Mouse (Mus musculus): ENCODE data around the gene Dbx2.
A peak's percentile ranks its signal among the peaks of the same experiment; 100 is the strongest.

Gene Dbx2

DNA sequence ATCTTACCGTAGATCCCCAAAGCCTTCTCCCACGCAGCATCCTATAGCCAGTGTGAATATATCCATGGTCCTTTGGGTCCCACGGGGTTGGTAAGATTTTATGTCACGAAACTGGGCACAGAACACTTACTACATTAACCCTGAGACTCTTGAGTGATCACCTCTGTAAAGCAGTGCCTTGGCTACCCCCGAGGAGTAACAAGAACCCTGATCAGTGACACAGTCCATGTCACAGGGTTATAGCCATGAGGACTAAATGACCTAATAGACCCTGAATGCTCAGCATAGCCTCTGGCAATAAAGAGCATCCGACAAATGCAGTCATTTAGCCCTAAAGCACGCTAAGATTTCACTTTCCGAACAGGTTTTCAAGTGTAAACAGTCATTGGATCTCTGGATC is 33.0 kb downstream of the Dbx2 start:
- no peak for DNase-seq (ENCODE audit: low read depth)

DNA sequence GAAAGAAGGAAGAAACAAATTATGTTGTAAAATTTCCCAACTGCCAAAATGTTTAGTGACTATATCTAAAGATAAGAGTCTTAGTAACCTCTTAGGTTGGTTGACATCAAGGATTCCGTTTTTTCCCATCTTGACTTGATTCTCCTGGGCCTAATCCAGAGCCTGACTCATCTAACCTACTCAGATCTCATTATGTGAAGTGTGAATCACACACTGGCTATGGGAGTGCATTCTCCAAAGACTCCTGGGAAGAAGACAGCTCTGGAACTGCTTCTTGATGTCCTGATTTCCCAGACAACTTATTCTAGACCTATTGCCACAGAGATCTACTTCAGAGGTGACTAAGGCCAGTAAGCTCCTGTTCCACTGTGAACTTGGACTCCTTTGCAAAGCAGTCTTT is 43.2 kb downstream of the Dbx2 start:
- DNase-seq (ENCODE audit: low read depth): no peak

DNA sequence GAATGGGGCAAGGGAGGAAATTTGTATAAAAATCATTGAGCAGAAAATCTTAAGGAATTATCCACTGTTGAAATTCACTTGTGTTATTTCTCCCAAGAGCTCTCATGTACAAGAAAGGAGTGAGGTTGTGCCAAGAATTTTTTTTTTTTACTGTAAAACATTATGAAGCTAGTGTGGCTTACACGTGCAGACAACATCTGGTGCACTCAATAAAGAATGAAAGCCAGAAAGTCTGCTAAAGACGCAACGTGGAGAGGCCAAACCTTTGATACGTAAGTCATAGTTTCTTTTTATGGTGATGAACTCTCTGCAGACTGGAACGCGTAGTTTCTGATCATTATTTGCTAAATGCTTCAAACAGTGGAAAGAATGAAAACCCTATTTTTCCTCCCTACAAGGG is 54.6 kb downstream of the Dbx2 start:
- DNase-seq (ENCODE audit: low read depth): no peak

DNA sequence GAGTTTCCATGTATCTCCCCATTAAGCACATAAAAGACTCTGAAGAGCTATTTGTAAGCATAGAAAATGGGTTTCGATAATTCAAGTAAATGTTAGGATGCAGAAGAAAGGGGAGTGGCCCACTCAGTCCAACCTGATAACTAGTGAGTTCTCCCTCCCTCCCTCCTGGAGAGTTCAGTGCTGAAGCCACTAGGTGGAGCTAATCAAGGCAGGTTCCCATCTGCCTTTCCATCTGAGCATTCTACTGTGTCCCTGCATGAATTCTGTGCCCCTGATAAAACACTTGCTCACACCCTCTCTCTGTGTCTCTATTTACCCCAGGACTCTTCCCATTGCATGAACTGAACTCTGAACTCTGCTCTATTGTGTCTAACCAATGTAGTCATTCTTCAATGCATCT is 57.1 kb downstream of the Dbx2 start:
- DNase-seq (ENCODE audit: low read depth): no peak

DNA sequence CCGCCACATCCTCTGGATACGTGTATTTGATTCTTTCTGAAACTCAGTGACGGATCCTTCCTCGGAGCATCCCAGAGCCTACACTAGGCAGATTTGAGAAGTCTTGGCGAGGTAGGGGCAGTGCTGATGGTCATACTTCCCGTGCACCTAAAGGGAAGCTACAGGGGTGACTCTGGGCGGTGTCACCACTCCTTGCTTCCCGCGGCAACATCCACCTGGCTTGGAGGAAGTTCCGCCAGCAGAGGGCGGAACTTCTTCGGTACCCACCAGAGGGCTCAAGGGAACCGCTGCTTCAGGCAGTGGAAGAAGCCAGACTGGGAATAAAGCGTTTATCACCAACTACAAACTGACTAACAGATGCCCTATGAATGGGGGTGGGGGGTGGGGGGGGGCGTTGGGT is 68.9 kb downstream of the Dbx2 start:
- DNase-seq (ENCODE audit: low read depth): no peak

DNA sequence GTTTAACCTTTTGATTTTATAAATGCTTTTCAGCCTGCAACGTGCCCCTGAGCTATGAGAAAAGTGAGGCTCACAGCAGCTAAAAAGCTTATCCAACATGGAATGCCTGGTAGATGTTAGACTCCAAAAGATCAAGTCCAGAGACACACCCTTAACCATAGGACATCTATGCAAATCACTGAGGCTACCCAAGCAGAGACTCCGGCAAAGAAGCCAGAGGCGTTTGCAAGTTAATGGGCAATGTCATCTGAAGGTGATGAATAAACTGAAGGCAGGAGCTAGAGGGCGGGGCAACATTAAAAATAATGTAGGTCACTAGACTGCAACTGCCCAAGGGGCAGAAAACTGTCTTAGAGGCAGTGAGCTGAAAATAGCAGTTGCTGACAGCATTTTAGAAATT is 70.9 kb downstream of the Dbx2 start:
- no peak for DNase-seq (ENCODE audit: low read depth)

DNA sequence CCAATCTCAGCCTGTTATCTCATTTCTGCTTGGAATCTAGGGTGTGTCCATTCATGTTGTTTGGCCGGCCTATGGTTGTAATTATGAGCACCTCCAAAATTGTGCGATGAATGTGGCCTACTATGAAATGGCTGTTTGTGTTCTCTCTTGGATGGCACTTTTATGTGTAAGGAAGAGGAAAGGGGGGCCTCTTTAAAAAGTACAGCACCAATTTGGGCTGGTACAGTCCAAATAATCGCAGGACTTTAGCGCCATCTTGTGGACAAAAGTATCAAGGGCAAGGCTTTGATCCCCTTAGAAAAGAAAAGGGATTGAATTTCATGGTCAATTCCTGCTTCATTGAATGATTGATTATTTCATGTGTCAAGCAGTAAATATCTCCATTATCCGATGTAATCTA is 81.1 kb downstream of the Dbx2 start:
- peak; percentile 21 for DNase-seq (ENCODE audit: low read depth)
